Mouse (Mus musculus): ENCODE data around the gene Tmem170. TPM values are rescaled to one million over a fixed set of nuclear protein-coding genes. Genes with fewer than 3 reads are reported as not detected.

Gene Tmem170
- polyA plus RNA-seq, 1 experiment from 2014 or later, result 24.1 TPM

DNA sequence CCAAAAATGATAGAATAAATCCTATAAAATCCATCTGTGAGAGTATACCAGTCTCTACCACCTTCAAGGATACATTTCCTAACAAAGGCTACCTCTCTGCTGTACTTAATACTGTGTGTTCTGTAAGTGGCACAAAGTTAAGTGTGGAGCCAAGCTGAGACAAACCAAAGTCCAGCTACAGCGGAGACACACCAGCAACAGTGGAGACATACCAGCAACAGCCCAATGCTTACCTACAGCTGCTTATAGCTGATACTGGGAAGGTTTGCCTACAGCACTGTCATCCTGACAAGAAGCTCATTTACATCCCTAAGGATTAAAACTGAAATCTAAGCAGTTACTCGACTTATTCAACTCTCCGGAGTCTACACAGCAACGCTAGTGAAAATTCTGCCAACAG lies 44.6 kb downstream of the Tmem170 start:
- H3K4me2 ChIP-seq (replicated peaks; ENCODE audit: low read depth), result no peak overlapping the region
- no peaks in the 10 kb centered on the region for H3K27me3 ChIP-seq (replicated peaks; ENCODE audit: control insufficient read depth, insufficient read depth, low read length)
- H3K4me1 ChIP-seq (replicated peaks; ENCODE audit: control insufficient read depth, insufficient read depth, low read length), result no peaks in the 10 kb centered on the region
- peaks cover 17% of the 10 kb centered on the region for H3K36me3 ChIP-seq (ENCODE audit: control insufficient read depth, insufficient read depth)
- H3K9me3 ChIP-seq (ENCODE audit: control insufficient read depth), result no peaks in the 10 kb centered on the region
- ATAC-seq, result no peak
- H3K9ac ChIP-seq (ENCODE audit: low read depth, low read length), result no peak overlapping the region
- 72% methylated on average over 4 of the region's 4 CpGs for WGBS
- no peak for TF ChIP-seq CTCF (IDR thresholded peaks at IDR 0.05; ENCODE audit: low read depth)
- no peak overlapping the region for H3K4me3 ChIP-seq (ENCODE audit: low read depth, low read length)
- H3K27ac ChIP-seq (ENCODE audit: low read depth, low read length), result no peak overlapping the region

DNA sequence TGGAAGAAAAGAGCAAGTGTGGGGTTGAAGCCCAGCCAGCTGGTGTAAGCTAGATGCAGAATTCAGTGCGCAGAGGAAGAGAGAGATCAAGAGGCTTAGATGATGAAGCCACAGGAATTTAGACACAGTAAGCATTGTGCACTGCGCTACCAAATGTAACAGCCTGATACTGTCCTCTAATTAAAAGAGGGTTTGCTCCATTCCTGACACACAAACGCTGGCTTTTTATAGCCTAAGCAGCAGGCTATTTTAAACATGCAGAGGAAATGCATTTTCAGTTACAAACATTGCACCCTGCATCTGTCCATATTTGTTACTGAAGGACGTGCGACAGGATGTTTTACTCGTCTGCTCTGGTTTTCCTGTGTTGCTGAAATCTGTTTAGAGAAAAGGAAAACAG lies 48.0 kb downstream of the Tmem170 start:
- H3K27me3 ChIP-seq (replicated peaks; ENCODE audit: control insufficient read depth, insufficient read depth, low read length), result no peaks in the 10 kb centered on the region
- no peaks in the 10 kb centered on the region for H3K4me1 ChIP-seq (replicated peaks; ENCODE audit: control insufficient read depth, insufficient read depth, low read length)
- WGBS, result 57% methylated on average over 6 of the region's 6 CpGs
- ATAC-seq, result no peak
- H3K4me2 ChIP-seq (replicated peaks; ENCODE audit: low read depth), result no peak overlapping the region
- H3K9me3 ChIP-seq (ENCODE audit: control insufficient read depth), result no peaks in the 10 kb centered on the region
- TF ChIP-seq CTCF (IDR thresholded peaks at IDR 0.05; ENCODE audit: low read depth), result no peak
- H3K27ac ChIP-seq (ENCODE audit: low read depth, low read length), result peak overlapping the region; percentile 50
- no peak overlapping the region for H3K9ac ChIP-seq (ENCODE audit: low read depth, low read length)
- H3K36me3 ChIP-seq (ENCODE audit: control insufficient read depth, insufficient read depth), result peaks cover 24% of the 10 kb centered on the region
- no peak overlapping the region for H3K4me3 ChIP-seq (ENCODE audit: low read depth, low read length)

DNA sequence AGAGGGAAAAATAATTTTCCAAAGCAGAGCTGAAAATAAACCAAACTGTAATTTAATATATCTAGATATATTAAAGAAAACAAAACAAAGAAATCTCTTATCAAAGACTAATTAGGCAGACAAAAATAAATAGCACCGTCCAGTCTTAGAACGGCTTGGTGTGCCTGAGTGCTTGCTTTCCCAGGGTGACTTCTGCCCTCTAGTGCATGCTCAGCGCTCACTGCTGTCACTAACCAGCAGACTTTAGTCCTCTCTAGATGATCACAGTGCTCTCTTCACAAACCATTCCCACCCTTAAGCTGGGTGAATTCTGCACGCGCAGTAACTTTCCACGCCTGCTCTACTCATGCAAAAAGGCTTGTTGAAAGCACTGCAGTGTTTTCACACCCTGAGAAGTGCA lies 51.3 kb downstream of the Tmem170 start:
- Histone ChIP-seq H3K4me1 (replicated peaks; ENCODE audit: control insufficient read depth, insufficient read depth, low read length) (no peaks in the 10 kb centered on the region), H3K4me2 (replicated peaks; ENCODE audit: low read depth) (no peak overlapping the region), H3K9me3 (ENCODE audit: control insufficient read depth) (no peaks in the 10 kb centered on the region), H3K4me3 (ENCODE audit: low read depth, low read length) (no peak overlapping the region), H3K36me3 (ENCODE audit: control insufficient read depth, insufficient read depth) (peaks cover 19% of the 10 kb centered on the region), H3K9ac (ENCODE audit: low read depth, low read length) (no peak overlapping the region), H3K27ac (ENCODE audit: low read depth, low read length) (no peak overlapping the region), H3K27me3 (replicated peaks; ENCODE audit: control insufficient read depth, insufficient read depth, low read length) (no peaks in the 10 kb centered on the region)
- TF ChIP-seq CTCF (IDR thresholded peaks at IDR 0.05; ENCODE audit: low read depth), result peak; percentile 82
- ATAC-seq, result no peak
- WGBS, result 59% methylated on average over 6 of the region's 6 CpGs

DNA sequence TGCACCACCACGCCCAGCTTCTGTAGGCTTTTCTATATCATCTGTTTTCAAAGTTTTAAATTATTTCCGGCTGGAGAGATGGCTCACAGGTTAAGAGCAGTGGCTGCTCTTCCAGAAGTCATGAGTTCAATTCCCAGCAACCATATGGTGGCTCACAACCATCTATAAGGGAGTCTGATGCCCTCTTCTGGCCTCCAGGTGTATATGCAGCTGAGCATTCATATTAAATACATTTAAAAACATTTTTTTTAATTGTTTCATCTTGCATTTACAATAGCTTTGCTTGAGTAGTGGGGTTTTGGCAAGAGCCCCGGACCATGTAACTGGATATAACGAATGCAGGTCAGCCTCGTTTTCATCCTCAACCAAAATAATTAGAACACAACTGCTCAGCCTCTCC lies 52.2 kb downstream of the Tmem170 start:
- WGBS, result 97% methylated on average over 5 of the region's 5 CpGs
- no peaks in the 10 kb centered on the region for H3K4me1 ChIP-seq (replicated peaks; ENCODE audit: control insufficient read depth, insufficient read depth, low read length)
- H3K27me3 ChIP-seq (replicated peaks; ENCODE audit: control insufficient read depth, insufficient read depth, low read length), result no peaks in the 10 kb centered on the region
- TF ChIP-seq CTCF (IDR thresholded peaks at IDR 0.05; ENCODE audit: low read depth), result peak; percentile 59
- H3K36me3 ChIP-seq (ENCODE audit: control insufficient read depth, insufficient read depth), result peaks cover 19% of the 10 kb centered on the region
- no peak overlapping the region for H3K27ac ChIP-seq (ENCODE audit: low read depth, low read length)
- no peak overlapping the region for H3K9ac ChIP-seq (ENCODE audit: low read depth, low read length)
- H3K4me3 ChIP-seq (ENCODE audit: low read depth, low read length), result no peak overlapping the region
- no peaks in the 10 kb centered on the region for H3K9me3 ChIP-seq (ENCODE audit: control insufficient read depth)
- no peak overlapping the region for H3K4me2 ChIP-seq (replicated peaks; ENCODE audit: low read depth)
- no peak for ATAC-seq

DNA sequence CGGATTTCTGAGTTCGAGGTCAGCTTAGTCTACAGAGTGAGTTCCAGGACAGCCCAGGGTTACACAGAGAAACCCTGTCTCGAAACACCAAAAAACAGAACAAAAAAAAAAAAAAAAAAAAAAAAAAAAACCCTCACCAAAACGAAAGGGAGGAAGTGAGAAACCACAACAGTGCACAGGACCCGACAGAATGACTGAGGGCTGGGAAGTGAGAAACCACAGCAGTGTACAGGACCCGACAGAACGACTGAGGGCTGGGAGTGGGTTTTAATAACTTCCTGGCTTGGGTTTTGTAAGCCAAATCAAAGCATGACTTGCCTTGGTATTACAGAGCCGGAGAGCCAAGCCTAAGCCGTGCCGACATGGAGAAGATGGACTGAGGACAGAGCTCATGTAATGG lies 55.4 kb downstream of the Tmem170 start:
- Histone ChIP-seq H3K9ac (ENCODE audit: low read depth, low read length) (no peak overlapping the region), H3K4me3 (ENCODE audit: low read depth, low read length) (no peak overlapping the region), H3K4me2 (replicated peaks; ENCODE audit: low read depth) (no peak overlapping the region), H3K36me3 (ENCODE audit: control insufficient read depth, insufficient read depth) (0 out of 2 replicates have a peak, but pooled peaks cover 4% of the 10 kb centered on the region), H3K9me3 (ENCODE audit: control insufficient read depth) (no peaks in the 10 kb centered on the region), H3K27ac (ENCODE audit: low read depth, low read length) (no peak overlapping the region), H3K4me1 (replicated peaks; ENCODE audit: control insufficient read depth, insufficient read depth, low read length) (no peaks in the 10 kb centered on the region), H3K27me3 (replicated peaks; ENCODE audit: control insufficient read depth, insufficient read depth, low read length) (no peaks in the 10 kb centered on the region)
- WGBS, result 82% methylated on average over 10 of the region's 10 CpGs
- no peak for ATAC-seq
- TF ChIP-seq CTCF (IDR thresholded peaks at IDR 0.05; ENCODE audit: low read depth), result no peak

DNA sequence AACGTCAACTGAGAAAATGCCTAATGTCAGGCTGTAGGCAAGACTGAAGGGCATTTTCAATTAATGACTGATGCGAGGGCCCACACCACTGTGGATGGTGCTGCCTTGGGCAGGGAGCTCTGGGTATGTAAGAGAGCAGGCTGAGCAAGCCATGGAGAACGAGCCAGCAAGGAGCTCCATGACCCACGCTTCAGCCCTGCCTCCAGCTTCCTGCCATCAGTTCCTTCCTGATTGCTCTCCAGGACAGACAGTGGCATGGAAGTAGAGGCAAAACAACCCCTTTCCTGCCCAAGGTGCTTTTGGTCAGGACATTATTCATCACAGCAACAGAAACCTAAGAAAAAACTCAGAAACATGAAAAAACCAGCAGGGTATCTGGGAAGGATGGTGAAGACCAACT lies 55.9 kb downstream of the Tmem170 start:
- Histone ChIP-seq H3K27me3 (replicated peaks; ENCODE audit: control insufficient read depth, insufficient read depth, low read length) (no peaks in the 10 kb centered on the region), H3K9me3 (ENCODE audit: control insufficient read depth) (no peaks in the 10 kb centered on the region), H3K4me1 (replicated peaks; ENCODE audit: control insufficient read depth, insufficient read depth, low read length) (no peaks in the 10 kb centered on the region), H3K9ac (ENCODE audit: low read depth, low read length) (no peak overlapping the region), H3K27ac (ENCODE audit: low read depth, low read length) (peak overlapping the region; percentile 42; the same call in 1 of the 2 replicates), H3K4me3 (ENCODE audit: low read depth, low read length) (no peak overlapping the region), H3K36me3 (ENCODE audit: control insufficient read depth, insufficient read depth) (0 out of 2 replicates have a peak, but pooled peaks cover 4% of the 10 kb centered on the region), H3K4me2 (replicated peaks; ENCODE audit: low read depth) (no peak overlapping the region)
- no peak for TF ChIP-seq CTCF (IDR thresholded peaks at IDR 0.05; ENCODE audit: low read depth)
- no peak for ATAC-seq
- WGBS, result 80% methylated on average over 4 of the region's 4 CpGs

DNA sequence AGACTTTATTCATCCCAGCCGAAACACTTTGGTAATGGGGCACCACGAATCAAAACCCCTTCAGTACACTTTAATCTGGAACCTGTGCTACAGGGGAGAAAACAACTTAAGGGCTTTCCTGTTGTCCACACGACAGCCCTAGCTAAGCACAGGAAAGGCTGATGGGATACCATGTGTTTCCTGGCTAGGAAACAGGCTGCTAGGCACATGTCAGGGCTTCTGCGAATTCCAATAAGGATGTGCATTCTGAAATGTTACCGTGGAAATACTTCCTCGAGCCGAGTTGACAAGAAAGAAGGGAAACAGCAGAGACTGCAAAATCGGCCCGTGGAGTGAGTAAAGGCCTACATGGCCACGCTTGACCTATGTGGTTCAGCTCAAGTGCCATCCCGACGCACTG lies 56.5 kb downstream of the Tmem170 start:
- WGBS, result 80% methylated on average over 12 of the region's 12 CpGs

More for the DNA sequence above, 56.5 kb downstream of the Tmem170 start:
- no peaks in the 10 kb centered on the region for H3K4me1 ChIP-seq (replicated peaks; ENCODE audit: control insufficient read depth, insufficient read depth, low read length)
- no peak overlapping the region for H3K4me2 ChIP-seq (replicated peaks; ENCODE audit: low read depth)
- H3K27ac ChIP-seq (ENCODE audit: low read depth, low read length), result peak overlapping the region; percentile 42; the same call in 1 of the 2 replicates
- no peaks in the 10 kb centered on the region for H3K27me3 ChIP-seq (replicated peaks; ENCODE audit: control insufficient read depth, insufficient read depth, low read length)
- H3K9me3 ChIP-seq (ENCODE audit: control insufficient read depth), result no peaks in the 10 kb centered on the region
- no peak for ATAC-seq
- H3K36me3 ChIP-seq (ENCODE audit: control insufficient read depth, insufficient read depth), result 0 out of 2 replicates have a peak, but pooled peaks cover 4% of the 10 kb centered on the region
- no peak for TF ChIP-seq CTCF (IDR thresholded peaks at IDR 0.05; ENCODE audit: low read depth)
- no peak overlapping the region for H3K9ac ChIP-seq (ENCODE audit: low read depth, low read length)
- H3K4me3 ChIP-seq (ENCODE audit: low read depth, low read length), result no peak overlapping the region
